Mouse (Mus musculus): ENCODE measurements around the gene Hibadh. TPM values are rescaled to one million over a fixed set of nuclear protein-coding genes. Genes with fewer than 3 reads are reported as not detected.

Gene Hibadh
- polyA plus RNA-seq, 1 experiment: 0.50 TPM

GRCm38 (mm10) chr6:52562994-52563393, 77.2 kb downstream of the Hibadh start:
- Histone ChIP-seq H3K36me3 (ENCODE audit: control insufficient read depth) (no peaks in the 10 kb centered on the region), H3K4me1 (ENCODE audit: control insufficient read depth) (peaks cover 9% of the 10 kb centered on the region), H3K4me3 (replicated peaks) (no peak overlapping the region), H3K9me3 (ENCODE audit: control insufficient read depth, low read length) (no peaks in the 10 kb centered on the region), H3K27me3 (ENCODE audit: control insufficient read depth) (no peaks in the 10 kb centered on the region)
- TF ChIP-seq TAL1 (IDR thresholded peaks at IDR 0.05; ENCODE audit: low read length) (no peak), GATA1 (IDR thresholded peaks at IDR 0.05; ENCODE audit: low read length) (no peak)

DNA sequence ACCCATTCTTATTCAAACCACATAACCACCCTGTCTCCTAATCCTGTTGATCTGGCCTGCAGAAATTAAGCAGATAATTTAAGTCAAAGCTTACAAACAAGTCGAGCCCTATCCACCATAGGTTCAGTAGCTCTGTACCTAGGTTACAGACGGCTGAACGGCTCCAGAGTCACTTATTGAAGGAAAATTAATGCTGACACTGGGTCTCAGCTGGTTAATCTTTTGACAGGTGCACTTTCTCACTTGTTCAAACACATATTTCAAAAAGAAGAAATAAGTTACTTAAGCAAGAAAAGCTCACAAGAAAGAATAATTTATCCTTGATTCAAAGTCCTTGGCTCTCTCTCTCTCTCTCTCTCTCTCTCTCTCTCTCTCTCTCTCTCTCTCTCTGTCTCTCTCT, 81.1 kb downstream of the Hibadh start:
- H3K9me3 ChIP-seq (ENCODE audit: control insufficient read depth, low read length): no peaks in the 10 kb centered on the region
- no peaks in the 10 kb centered on the region for H3K27me3 ChIP-seq (ENCODE audit: control insufficient read depth)
- H3K4me1 ChIP-seq (ENCODE audit: control insufficient read depth): peaks cover 6% of the 10 kb centered on the region
- H3K4me3 ChIP-seq (replicated peaks): no peak overlapping the region
- TF ChIP-seq TAL1 (IDR thresholded peaks at IDR 0.05; ENCODE audit: low read length) (no peak), GATA1 (IDR thresholded peaks at IDR 0.05; ENCODE audit: low read length) (no peak)
- no peaks in the 10 kb centered on the region for H3K36me3 ChIP-seq (ENCODE audit: control insufficient read depth)

DNA sequence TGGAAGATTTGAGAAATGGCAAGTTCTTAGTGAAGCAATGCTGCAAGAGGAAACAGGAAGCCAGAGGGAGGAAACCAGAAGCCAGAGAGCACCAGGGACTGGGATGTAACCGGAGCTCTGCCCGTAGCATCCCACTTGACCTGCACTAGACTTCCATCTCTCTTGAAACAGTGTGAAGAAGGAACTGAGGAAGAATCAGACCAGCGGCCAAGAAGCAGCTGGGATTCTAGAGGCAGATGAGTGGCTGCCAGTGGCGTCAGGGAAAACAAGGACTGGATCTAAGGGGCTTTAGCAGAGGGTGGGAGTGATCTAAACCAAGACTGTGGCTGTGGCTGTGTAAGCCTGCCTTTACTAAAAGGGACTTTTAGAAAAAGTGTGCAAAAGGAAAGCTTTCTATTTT, 95.8 kb downstream of the Hibadh start:
- Histone ChIP-seq H3K27me3 (ENCODE audit: control insufficient read depth) (no peaks in the 10 kb centered on the region), H3K4me1 (ENCODE audit: control insufficient read depth) (no peaks in the 10 kb centered on the region), H3K4me3 (replicated peaks) (no peak overlapping the region), H3K36me3 (ENCODE audit: control insufficient read depth) (peaks cover 25% of the 10 kb centered on the region), H3K9me3 (ENCODE audit: control insufficient read depth, low read length) (no peaks in the 10 kb centered on the region)
- no peak for TF ChIP-seq GATA1 (IDR thresholded peaks at IDR 0.05; ENCODE audit: low read length)
- TF ChIP-seq TAL1 (IDR thresholded peaks at IDR 0.05; ENCODE audit: low read length): no peak

GRCm38 (mm10) chr6:52542464-52542863, 97.7 kb downstream of the Hibadh start:
- H3K4me1 ChIP-seq (ENCODE audit: control insufficient read depth): no peaks in the 10 kb centered on the region
- H3K9me3 ChIP-seq (ENCODE audit: control insufficient read depth, low read length): no peaks in the 10 kb centered on the region
- H3K36me3 ChIP-seq (ENCODE audit: control insufficient read depth): peaks cover 19% of the 10 kb centered on the region

GRCm38 (mm10) chr6:52539911-52540310, 100.3 kb downstream of the Hibadh start:
- H3K9me3 ChIP-seq (ENCODE audit: control insufficient read depth, low read length): no peaks in the 10 kb centered on the region
- TF ChIP-seq GATA1 (IDR thresholded peaks at IDR 0.05; ENCODE audit: low read length): no peak
- no peak for TF ChIP-seq TAL1 (IDR thresholded peaks at IDR 0.05; ENCODE audit: low read length)
- no peaks in the 10 kb centered on the region for H3K27me3 ChIP-seq (ENCODE audit: control insufficient read depth)
- H3K36me3 ChIP-seq (ENCODE audit: control insufficient read depth): peaks cover under 1% of the 10 kb centered on the region; the same call in 1 of the 2 replicates
- no peak overlapping the region for H3K4me3 ChIP-seq (replicated peaks)
- no peaks in the 10 kb centered on the region for H3K4me1 ChIP-seq (ENCODE audit: control insufficient read depth)

More at GRCm38 (mm10) chr6:52542464-52542863, 97.7 kb downstream of the Hibadh start:
- Histone ChIP-seq H3K27me3 (ENCODE audit: control insufficient read depth) (no peaks in the 10 kb centered on the region), H3K4me3 (replicated peaks) (no peak overlapping the region)
- TF ChIP-seq GATA1 (IDR thresholded peaks at IDR 0.05; ENCODE audit: low read length): no peak
- TF ChIP-seq TAL1 (IDR thresholded peaks at IDR 0.05; ENCODE audit: low read length): no peak

DNA sequence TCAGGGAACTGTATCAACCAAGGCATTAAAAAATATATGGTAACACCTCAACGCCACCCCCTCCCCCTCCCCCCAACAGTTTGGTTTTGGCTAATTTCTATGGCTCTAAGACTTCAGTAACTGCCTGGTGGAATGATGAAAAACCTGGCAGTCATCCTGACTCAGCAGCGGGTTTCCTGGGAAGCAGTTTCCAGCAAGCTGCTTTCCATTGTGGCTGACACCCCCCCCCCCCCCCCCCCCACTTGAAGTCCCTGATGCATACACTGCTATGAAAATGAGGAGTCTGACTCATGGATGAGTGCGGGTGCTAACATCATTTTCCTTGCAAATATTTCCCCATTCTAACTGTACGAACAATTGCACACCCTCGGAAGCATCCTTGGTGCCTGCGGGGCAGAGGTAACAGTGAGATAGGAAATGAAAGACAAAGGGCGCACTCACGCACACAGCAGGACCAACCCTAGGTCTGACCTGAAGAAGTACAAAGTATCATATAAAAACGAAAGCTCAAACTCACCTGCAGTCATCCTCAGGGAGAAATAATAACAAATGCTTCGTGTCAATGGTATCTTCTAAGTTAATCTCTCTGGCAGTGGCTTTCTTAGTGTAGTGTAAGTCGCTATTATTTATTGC, 105.0 kb downstream of the Hibadh start:
- no peaks in the 10 kb centered on the region for H3K27me3 ChIP-seq (ENCODE audit: control insufficient read depth)
- H3K36me3 ChIP-seq (ENCODE audit: control insufficient read depth): no peaks in the 10 kb centered on the region
- no peak for TF ChIP-seq GATA1 (IDR thresholded peaks at IDR 0.05; ENCODE audit: low read length)
- no peak for TF ChIP-seq TAL1 (IDR thresholded peaks at IDR 0.05; ENCODE audit: low read length)
- no peaks in the 10 kb centered on the region for H3K4me1 ChIP-seq (ENCODE audit: control insufficient read depth)
- no peak overlapping the region for H3K4me3 ChIP-seq (replicated peaks)
- H3K9me3 ChIP-seq (ENCODE audit: control insufficient read depth, low read length): no peaks in the 10 kb centered on the region

DNA sequence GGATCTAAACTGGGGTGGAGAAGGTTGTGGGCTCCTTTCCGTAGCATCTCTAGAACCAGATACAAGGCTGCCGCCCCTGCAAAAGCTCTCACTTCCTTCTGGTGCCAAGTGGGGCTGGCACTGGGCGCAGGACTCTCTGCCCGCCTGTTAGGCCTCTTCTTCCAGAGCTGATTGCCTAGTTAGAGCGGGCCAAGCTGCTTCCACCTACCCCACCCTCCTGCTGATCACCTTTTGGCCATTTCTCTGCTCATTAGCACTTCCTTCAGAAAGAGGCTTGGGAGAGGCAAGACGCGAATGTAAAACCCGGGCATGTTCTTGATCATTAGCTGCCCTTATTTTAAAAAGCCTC, 108.1 kb downstream of the Hibadh start:
- TF ChIP-seq TAL1 (IDR thresholded peaks at IDR 0.05; ENCODE audit: low read length) (no peak), GATA1 (IDR thresholded peaks at IDR 0.05; ENCODE audit: low read length) (no peak)
- Histone ChIP-seq H3K9me3 (ENCODE audit: control insufficient read depth, low read length) (no peaks in the 10 kb centered on the region), H3K4me3 (replicated peaks) (no peak overlapping the region), H3K36me3 (ENCODE audit: control insufficient read depth) (no peaks in the 10 kb centered on the region), H3K27me3 (ENCODE audit: control insufficient read depth) (no peaks in the 10 kb centered on the region), H3K4me1 (ENCODE audit: control insufficient read depth) (no peaks in the 10 kb centered on the region)

- Histone ChIP-seq H3K4me3 (replicated peaks) (no peak overlapping the region), H3K36me3 (ENCODE audit: control insufficient read depth) (no peaks in the 10 kb centered on the region), H3K4me1 (ENCODE audit: control insufficient read depth) (no peaks in the 10 kb centered on the region), H3K9me3 (ENCODE audit: control insufficient read depth, low read length) (no peaks in the 10 kb centered on the region), H3K27me3 (ENCODE audit: control insufficient read depth) (no peaks in the 10 kb centered on the region)
- no peak for TF ChIP-seq GATA1 (IDR thresholded peaks at IDR 0.05; ENCODE audit: low read length)
- no peak for TF ChIP-seq TAL1 (IDR thresholded peaks at IDR 0.05; ENCODE audit: low read length)
These were observed 108.6 kb downstream of the Hibadh start for GRCm38 (mm10) chr6:52531366-52532143.

- Histone ChIP-seq H3K27me3 (ENCODE audit: control insufficient read depth) (no peaks in the 10 kb centered on the region), H3K36me3 (ENCODE audit: control insufficient read depth) (no peaks in the 10 kb centered on the region), H3K4me1 (ENCODE audit: control insufficient read depth) (no peaks in the 10 kb centered on the region), H3K4me3 (replicated peaks) (no peak overlapping the region), H3K9me3 (ENCODE audit: control insufficient read depth, low read length) (no peaks in the 10 kb centered on the region)
- TF ChIP-seq TAL1 (IDR thresholded peaks at IDR 0.05; ENCODE audit: low read length): no peak
- no peak for TF ChIP-seq GATA1 (IDR thresholded peaks at IDR 0.05; ENCODE audit: low read length)
These were observed 109.3 kb downstream of the Hibadh start for GRCm38 (mm10) chr6:52530861-52531260.
